Mouse (Mus musculus) activated CD4-positive, CD25-positive, alpha-beta regulatory T cell, adult 4 months (primary cell): Measurements from ENCODE around the gene Dhx33. TPM values are rescaled to one million over a fixed set of nuclear protein-coding genes. Genes with fewer than 3 reads are reported as not detected.

ENCODE experiments used
- ATAC-seq: one replicate; pipeline ENCODE4 v1.8.0; 2017
- polyA plus RNA-seq, 2 experiments: library from polyadenylated mRNA; unstranded; fragments of 100-300 nt; shearing (Covaris generic); gene quantifications; one replicate each; pipeline ENCODE4 v1.2.1; 2017

Dhx33 gene
- polyA plus RNA-seq = 1 to 10 TPM; 5.2 to 5.7 TPM

DNA sequence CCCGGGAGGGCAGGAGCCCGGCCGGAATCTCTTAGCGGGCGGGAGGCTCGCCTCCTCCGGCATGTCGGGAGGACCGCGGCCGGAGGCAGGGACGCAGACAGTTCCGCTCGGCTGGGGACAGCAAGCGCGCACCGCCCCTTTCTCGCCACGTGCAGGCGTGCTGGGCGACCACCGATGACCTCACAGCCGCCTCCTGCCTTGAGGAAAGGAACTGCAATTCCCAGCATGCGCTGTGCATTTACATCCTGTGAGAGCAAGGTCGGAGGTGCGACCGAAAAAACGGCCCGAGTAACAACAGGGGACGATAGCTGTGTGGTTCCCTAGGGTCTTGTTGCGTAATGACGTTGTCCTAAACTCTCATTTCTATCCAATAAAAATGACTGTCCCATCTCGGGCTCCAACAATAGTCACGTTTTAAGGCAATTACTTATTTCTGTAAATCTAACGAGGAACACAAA is at the start of gene Dhx33:
Dhx33 (minus strand) TSS at position 122 of the 458 bp plus-strand sequence.
- peak; percentile 98 for ATAC-seq

DNA sequence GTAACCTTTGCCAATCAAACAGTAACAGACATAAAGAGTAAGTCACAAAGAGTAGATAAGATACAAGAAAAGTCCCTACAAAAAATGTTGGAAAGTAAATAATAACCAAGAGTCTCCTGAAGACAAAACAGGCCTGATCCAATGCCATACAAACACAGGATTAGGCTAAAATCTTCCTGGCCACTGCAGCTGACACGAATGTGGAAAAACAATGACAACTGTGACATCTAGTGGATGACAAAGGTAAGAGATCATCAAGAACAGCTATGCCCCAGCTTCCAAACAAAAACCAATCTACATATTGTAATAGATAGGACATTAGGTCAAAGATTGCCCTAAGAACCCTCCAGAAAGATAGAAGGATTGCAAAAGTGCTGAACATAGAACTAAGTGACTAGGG is 48.3 kb upstream of the Dhx33 start:
- no peak for ATAC-seq

DNA sequence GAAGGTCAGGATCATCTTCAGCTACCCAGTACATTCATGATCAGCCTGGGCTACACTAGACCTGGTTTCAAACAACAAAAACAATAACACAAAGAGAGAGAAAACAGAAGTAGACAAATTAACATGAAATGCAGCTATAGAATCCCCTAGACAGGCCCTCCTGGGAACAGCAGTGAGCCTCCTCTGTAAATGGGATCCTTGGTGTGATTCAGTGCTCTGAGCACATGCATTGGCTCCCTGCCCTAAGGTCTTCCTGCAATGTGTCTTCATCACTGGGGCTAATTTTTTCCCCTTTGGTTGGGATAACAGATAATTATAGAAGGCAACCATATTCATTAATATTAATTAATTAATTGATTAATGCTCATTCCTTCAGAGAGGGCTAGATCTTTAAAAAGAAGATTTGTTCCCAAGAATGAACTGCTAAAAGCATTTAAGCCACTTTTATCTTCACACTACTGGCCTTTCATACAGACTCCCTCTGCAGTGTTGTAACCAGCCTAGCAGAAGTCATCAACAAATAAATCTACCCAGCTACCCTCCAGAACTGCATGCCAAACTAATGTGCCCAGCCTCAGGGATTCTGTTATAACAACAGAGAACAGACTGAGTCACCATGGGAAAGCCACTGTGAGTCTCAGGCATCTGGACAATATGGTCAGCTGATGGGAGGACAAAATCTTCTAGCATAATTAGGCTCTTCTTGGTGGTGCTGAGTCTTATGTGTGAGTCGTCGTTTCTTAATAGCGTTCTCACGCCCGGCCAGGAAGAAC is 35.5 kb upstream of the Dhx33 start:
- ATAC-seq = no peak

DNA sequence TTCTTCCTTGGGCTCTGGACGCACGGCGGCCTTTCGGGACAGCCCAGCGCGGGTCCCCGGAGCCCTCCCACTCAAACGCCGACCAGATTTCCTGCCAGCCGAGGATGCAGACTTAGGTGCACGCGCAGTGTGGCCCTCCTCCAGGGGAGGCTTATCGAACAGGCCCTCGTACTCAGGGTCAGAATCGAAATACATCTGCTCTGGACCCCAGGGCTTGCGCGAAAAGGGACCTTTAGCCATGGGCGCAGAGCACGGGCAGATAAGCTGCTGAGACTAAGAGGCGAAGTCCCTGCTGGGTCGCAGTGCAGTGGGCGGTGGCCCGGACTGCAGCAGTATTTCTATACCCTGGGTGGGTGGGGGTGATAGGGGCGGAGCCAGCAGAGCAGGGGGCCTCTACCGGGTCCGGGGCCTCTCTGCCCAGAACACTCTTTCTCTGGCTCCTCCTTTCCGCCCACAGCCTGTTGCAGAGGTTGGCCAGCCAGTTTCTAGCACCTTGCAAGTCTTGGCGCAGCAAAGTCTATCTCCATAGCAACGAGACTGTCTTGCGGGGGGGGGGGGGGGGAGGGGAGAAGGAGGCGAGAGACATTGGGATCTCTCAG is 29.0 kb upstream of the Dhx33 start, which contains the start of gene 6330403K07Rik:
6330403K07Rik (minus strand) TSS at position 351 of the 599 bp plus-strand sequence.
- no peak for ATAC-seq

DNA sequence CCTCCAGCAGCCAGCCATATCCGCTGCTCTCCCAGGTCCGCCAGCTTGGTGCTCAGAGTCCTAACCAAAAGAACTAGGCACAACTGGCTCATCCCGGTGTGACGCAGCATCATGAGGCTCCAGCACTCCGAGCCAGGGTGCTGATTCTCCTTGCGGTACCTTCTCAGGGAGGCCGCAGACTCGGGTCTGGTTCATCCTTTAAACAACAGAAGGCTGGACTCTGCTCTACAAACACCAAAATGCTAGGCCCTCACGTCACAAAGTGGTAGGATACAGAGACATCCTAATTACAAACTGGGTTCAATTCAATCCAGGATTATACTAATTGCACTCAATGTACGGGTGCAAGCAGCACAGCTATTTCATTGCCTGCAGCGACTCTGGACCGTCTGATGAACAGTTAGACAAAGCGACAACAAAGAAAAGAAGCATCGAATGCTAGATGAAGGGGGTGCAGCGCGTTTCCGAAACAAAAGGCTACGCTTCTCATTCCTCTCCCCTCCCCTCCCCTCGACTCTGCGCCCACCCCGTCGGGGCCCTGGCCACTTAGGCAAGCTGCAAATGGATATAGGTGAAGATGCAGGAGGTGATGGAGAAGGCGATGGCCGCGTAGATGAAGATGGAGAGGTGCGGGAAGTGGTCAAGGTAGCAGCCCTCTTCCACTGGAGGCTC is 28.4 kb upstream of the Dhx33 start:
- no peak for ATAC-seq

DNA sequence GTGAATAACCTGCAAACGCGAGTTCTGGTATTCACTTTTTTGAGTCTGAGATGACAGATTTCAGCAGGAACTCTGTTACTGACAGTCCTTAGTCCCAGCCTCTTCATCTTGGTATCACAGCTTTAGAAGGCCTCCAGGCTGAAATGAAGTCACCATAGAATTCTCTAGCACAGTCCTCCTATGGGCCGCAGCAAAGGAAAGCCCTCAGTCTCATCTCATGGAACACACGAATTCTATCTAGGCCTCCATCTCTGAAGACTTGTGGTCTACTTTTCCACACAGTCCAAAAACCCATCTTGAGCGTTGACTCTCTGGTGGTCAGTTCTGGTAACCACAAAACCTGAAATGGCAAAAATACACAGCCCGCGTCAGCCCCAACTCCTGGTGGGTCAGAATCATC is 27.8 kb upstream of the Dhx33 start:
- ATAC-seq = no peak

DNA sequence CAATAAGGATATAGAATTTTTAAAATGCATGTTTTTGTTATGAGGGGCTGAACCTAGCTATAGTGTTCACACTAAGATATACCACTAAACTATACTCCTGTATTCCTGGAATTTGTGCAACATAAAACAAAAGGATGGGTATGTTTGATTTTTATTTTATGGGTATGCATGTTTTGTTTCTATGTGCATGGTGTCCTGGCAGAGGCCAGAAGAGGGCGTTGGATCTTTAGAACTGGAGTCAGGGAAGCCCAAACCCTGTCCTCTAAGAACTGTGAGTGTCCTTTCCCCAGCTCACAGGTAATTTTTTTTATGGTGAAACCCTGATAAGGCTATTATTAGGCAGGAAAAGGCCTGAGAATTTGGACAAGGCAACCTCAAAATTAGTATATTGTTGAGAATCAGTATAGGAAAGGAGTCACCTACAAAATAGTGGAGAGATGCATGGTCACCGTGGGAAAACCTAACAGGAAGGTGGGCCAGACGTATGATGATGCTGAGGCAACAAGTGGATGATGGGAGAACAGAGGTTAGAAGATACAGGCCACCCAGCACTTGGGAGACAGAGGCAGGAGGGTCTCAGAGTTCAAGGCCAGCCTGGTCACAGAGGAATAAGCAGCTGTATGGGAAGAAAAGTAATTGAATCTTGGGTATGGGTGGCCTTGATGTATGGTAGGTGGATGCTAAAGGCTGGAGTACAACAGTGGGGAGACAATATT is 25.3 kb upstream of the Dhx33 start:
- no peak for ATAC-seq

DNA sequence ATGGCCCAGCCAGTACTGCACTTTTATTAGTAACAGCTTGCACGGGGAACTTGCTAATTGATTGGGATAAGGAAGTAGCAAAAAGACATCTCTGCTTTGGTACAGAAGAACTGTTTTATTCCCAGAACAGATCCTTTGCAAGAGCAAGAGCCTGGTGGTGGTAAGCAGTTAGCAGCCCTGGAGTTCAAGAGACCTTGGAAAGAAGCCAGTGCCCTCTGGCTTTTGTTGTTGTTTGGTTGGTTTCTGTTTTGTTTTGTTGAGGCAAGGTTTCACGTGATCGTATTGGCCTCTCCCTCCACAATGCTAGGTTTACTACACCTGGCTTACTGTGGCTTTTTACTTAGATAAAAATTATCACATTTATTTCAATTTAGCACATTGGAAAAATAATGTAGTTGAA is 24.0 kb upstream of the Dhx33 start:
- no peak for ATAC-seq

DNA sequence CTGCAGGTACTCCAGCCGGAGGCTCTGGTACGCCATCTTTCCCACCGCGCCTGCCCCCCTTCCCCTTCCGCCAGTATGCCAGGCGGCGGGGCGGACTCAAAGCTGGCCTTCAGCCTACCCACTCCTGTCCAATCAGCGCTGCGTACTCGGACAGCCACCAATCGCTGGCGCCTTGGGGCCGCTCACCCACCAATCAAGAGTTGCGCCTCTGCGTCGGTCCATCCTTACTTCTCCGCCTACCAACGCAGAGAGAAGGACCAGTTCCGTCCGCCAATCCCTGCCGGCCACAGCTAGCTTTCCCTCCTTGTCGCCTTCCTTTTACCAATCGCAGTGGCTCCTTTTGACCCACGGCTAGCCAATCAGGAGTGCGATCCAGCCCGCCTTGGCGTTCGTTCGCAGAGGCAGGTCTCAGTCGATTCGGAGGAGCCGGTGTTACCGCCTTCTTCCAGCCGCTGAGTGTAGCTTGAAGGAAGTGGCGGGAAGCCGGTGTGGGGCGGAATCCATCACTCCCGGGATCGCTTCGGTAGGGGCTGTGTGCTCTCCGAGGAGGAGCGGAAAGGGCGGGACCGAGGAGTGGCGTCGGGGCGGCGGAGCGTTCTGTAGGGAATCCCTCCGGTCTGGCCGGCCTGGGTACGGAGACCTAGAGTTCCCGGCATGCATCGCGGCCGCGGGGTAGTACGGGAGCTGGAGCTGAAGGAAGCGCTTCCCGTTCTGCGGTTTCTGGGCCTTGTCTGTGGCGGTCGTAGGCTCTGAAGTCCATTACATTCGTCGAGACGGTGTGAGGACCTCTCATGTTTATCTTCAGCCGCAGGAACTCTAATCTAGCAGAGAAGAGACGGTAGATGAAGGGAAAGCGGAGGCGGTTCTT is 15.2 kb upstream of the Dhx33 start, which contains the start of the genes Mis12 and Derl2:
Mis12 (plus strand) TSS at position 411 of the 868 bp plus-strand sequence.
Derl2 (minus strand) TSS at position 641 of the 868 bp plus-strand sequence.
- peak; percentile 96 for ATAC-seq

DNA sequence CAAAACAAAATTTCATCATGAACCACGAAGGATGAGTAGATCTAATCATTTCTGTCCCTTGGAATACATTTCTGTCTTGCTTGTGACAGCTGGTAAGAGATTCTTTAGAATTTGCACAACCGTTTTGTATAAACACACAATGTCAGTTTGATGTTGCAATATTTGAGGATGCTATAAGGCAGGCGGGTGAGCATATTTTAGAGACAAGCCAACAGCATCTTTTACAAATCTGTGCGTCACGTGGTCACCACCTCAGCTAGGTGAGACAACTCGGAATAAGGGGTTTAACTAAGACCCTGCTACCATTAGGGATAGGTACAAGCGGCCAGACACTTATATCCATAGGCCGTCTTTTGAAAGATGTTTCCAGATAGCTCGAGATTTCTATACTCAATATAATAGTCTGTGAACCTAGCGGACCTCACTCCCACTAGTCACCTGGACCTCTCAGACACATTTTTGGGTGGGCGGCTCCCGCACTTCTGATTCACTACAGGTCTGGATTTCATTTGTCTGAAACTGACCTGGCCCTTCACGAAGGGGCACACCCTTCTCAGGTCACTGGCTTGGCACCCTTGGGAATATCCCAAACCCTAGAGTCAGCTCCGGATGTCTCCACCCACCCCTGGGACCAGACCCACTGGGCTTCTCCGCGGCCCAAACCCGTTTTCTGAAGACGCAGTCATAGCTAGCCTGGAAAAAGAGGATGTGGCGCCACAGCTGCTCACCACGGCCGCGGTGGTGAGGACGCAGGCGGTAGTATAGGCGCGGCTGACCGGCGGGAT is 14.4 kb upstream of the Dhx33 start:
- no peak for ATAC-seq

DNA sequence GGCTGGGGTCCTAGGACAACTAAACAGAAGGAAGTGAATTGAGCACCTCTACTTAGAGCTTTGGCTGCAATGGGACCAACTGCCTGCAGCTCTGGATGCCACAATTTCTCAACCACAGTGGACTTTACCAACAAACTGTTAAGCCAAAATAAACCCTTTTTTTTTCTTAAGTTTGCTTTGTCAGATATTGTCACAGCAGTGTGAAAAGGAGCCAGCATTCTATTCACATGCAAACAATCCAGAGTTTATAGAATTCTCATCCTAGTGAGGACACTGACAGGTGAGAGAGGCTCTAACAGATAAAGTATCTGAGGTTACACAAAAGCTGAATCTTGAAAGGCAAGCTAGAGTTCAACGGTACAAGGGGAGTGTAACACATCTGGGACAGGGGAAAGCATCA is 12.8 kb upstream of the Dhx33 start:
- ATAC-seq = no peak

DNA sequence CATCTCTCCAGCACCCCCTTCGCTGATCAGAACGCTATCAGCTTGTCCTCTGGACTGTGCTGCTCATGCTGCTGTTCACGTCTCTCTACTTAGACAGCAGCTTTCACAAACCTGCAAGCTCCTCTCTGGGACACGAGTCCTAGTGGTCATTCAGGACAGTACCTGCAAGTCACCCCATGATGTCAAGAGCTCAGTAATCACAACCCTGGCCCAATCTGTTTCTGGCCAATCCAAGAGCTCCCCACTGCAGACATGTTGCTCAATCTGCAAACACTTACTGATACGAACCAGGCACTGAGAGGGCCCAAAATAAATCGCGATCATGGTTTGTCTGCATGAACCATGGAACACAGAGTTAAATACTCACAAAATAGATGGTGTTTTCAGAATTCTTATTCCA is 8.5 kb upstream of the Dhx33 start:
- no peak for ATAC-seq

DNA sequence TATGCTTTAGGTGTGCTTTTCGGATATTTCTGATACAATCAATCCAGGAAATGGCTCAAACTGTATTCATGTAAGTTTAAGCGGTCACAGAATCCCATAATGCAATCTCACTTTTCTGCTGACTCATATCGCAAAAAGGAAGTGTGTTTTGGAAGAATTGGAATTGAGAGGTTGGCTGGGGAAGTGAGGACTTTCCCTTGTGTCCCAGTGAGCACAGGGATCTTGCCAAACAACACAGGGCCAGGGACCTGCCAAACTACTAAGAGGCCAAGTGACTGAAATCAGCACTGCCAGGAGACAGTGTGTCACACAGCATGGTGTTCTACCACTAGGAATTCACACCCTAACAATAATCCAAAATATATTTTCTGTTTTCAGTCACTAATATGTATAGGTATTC is 4.1 kb upstream of the Dhx33 start:
- no peak for ATAC-seq

DNA sequence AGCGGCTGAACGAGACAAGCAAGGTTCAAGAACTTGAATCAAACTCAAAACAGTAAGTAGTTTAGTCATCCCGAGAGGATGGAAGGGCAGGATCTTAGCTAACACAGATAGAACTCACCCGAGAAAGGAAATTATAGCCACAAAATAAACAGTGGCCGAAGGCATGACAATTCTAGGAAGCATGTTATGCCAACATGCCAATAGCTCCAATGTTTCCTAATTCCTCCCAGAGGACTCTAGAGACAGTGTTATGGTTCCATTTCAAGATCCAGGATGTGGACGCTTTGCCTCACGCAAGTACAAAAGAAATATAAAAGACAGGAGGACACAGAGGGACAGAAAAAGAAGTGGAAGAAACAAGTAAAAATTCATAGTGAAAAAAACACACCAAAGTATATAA is 3.6 kb upstream of the Dhx33 start:
- no peak for ATAC-seq

DNA sequence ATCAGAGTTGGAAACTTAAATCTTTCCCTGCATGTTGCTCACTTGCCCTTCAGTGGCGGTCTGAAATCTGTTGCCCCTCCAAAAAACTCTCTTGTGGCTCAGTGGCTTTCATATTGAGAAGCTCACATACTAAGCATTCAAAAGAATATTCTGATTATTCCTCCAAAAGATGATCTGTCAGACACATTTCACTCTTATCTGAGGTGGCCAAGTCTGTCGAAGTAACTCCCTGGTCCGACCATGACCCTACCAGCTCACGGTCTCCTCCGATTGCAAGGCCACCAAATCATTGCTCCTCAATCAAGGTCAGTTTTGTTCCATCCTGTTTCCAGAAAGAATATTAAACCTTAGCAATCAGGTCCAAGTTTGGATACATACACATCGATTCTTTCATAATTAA is 2.8 kb upstream of the Dhx33 start:
- ATAC-seq = no peak

DNA sequence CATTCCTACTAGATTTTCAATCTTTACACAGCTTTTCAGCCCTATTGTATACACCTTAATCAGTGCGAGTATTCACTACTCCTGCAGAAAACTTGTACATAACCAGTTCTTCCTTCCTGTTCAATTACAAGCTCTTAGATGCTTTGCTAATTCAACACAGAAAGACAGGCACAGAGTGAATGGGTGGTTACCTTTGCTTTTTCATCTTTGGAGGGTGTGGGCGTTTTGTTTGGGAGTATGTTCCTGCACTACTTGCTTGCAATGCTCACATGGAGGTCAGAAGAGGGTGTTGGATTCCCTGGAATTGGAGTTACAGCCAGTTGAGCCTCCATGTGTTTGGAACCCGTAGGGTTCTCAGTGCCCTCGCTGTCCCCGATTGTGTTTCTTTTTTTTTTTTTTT is 809 bp upstream of the Dhx33 start:
- no peak for ATAC-seq

DNA sequence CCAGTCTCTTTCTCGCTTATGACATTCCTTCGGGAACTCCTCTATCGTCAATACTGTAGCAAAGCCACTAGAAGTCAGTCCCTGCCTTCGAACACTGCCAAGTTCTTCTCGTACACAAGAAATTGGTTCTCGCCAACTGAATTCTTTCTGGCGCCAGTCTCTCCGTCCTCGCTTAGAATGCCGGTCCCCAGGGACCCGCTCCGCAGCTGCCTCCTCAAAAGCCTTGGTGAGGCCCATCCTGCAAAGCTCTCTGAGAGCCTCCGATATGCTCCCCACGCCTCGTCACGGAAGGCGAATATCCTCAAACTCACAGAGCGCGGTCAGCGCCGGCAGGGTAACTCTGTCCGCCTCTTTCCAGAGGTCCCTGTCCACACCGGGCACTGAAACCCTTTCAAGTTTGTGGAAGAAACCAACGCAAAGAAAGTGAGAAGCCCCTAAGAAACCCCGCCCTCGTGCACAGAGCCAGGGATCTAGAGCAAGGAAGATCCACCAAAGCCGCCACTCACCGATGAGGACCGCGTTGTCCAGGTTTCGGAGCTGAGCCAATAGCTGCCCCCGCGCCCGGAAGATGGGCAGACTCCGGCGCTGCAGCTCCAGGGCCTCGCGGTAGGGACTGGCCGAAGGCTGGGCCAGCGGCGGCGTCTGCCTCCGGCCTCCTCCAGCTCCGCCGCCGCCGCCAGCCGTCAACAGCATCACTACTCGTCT is 474 bp downstream of the Dhx33 start:
- peak; percentile 20 for ATAC-seq

DNA sequence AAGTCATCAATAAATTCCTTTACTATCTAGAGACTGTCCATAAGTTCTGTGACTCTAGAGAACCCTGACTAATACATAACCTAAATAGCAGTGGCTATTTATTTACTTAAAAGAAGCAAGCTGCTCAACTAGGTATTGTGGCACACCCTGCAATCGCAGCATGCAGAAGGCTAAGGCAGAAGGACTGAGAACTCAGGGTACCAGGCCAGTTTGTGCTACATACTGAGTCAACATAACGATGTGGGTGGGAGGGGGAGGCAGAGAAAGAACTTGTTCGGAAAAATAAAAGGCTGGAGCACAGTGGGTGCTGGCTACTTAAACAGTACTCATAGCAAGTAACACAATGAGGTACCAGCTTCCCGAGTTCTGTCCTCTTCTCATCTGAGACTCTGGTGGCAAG is 3.1 kb downstream of the Dhx33 start:
- ATAC-seq = no peak

DNA sequence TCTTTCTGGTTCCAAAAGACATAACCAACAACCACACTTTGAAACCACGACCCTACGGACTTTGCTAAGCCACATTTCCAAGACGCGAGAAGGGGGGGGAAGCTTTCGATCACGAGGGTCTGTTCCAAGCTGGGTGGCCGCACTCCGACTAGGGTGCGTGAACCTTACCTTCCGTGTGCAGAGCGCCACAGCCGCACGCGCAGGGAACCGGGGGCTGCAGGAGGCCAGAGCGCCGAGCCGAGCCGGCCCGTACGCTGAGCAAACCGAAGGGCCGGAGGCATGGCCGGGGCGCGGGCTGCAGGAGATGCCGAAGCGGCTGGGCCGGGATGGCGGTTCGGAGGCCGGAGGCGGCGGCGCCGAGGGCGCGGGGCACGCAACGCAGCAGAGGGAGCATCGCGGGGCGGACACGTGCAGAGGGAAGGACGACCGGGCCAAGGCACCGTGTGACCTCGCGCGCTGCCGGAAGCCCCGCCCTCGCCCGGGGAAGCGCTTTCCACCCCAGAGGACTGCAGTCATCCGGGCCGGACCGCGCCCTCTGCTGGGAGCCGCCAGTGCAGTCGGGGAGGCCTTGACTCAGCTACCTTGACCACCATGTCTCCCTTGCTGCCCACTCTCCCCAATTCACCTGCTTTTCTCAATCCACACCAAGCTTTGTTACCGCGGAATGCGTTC is 21.5 kb downstream of the Dhx33 start, which contains the start of gene C1qbp:
C1qbp (minus strand) TSS at position 470 of the 672 bp plus-strand sequence.
- ATAC-seq = peak; percentile 100

DNA sequence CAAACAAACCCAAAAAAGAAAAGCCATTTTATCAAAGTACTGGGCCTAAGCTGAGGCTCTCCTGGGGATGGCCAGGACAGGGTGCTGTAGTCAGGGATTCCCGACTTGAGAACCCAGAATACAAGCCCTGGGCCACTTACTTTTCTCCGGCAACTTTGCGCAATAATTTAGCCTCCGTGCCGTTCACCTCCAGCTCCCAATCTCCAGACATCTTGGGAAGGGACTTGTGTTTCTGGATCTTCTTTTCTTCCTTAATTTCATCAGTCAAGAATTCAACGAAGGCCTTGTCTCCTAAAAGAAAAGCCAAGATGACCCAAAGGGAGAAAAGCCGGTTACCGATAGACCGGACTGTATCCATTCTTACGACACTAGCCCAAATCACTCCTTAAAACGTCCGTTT is 22.2 kb downstream of the Dhx33 start:
- ATAC-seq = no peak
